Comparison of ENCODE assay signal across 8 mouse cellular contexts in genomic region chr17:84421042-84421441, GRCm38 (mm10). TPM values are rescaled to one million over a fixed set of nuclear protein-coding genes. Genes with fewer than 3 reads are reported as not detected.
A peak's percentile ranks its signal among the peaks of the same experiment; 100 is the strongest.
DNase-seq lines count a peak whose midpoint lies in the region; ATAC-seq and TF ChIP-seq lines count a peak whose summit lies in the region.

No protein-coding gene starts in this region.

- no peak for ATAC-seq in hindbrain, embryonic 11.5 days (ENCODE audit: low FRiP score)
- ATAC-seq in hindbrain, embryonic 14.5 days (ENCODE audit: low FRiP score) = no peak
- no peak for ATAC-seq in intestine, postnatal 0 days
- no peak for ATAC-seq in granulocyte monocyte progenitor cell, adult 5-6 weeks (replicated peaks; ENCODE audit: poor library complexity, severe bottlenecking)

- TF ChIP-seq CTCF in intestine, postnatal 0 days (IDR thresholded peaks at IDR 0.05; ENCODE audit: low read depth) = peak; percentile 60

- no peaks in the 10 kb centered on the region for H3K27me3 ChIP-seq in hindbrain, embryonic 11.5 days (ENCODE audit: control insufficient read depth, insufficient read depth, low read length)
- H3K27me3 ChIP-seq in hindbrain, embryonic 14.5 days (ENCODE audit: control insufficient read depth, insufficient read depth, low read length) = no peaks in the 10 kb centered on the region
- H3K27me3 ChIP-seq in intestine, postnatal 0 days (replicated peaks; ENCODE audit: control insufficient read depth, insufficient read depth, low read length) = no peaks in the 10 kb centered on the region

- no peaks in the 10 kb centered on the region for H3K36me3 ChIP-seq in hindbrain, embryonic 11.5 days (ENCODE audit: control insufficient read depth, insufficient read depth, low read length)
- peaks cover 46% of the 10 kb centered on the region for H3K36me3 ChIP-seq in hindbrain, embryonic 14.5 days (replicated peaks; ENCODE audit: control insufficient read depth, insufficient read depth)
- H3K36me3 ChIP-seq in intestine, postnatal 0 days (ENCODE audit: control insufficient read depth, insufficient read depth) = peaks cover 32% of the 10 kb centered on the region

- no peak overlapping the region for H3K4me2 ChIP-seq in hindbrain, embryonic 11.5 days (replicated peaks; ENCODE audit: low read depth, low read length)
- no peak overlapping the region for H3K4me2 ChIP-seq in hindbrain, embryonic 14.5 days (replicated peaks)
- H3K4me2 ChIP-seq in intestine, postnatal 0 days (replicated peaks; ENCODE audit: low read depth) = no peak overlapping the region

- peak; percentile 41 for DNase-seq in hindbrain, embryonic 11.5 days (ENCODE audit: low spot score)
- no peak for DNase-seq in hindbrain, embryonic 14.5 days (ENCODE audit: low spot score)
- peak; percentile 25 for DNase-seq in urinary bladder, postnatal 14 days (ENCODE audit: low spot score)
- no peak for DNase-seq in urinary bladder, adult 18-20 months (ENCODE audit: low spot score in 2 of 2)
- DNase-seq in T-cell, adult 2 months (ENCODE audit: low spot score) = no peak
- no peak for DNase-seq in right cerebral cortex, postnatal 25 days

- no peak overlapping the region for H3K4me3 ChIP-seq in hindbrain, embryonic 11.5 days (ENCODE audit: low read depth, low read length)
- H3K4me3 ChIP-seq in hindbrain, embryonic 14.5 days (replicated peaks; ENCODE audit: low read length) = no peak overlapping the region
- no peak overlapping the region for H3K4me3 ChIP-seq in intestine, postnatal 0 days (ENCODE audit: low read depth, low read length)

- H3K9me3 ChIP-seq in hindbrain, embryonic 11.5 days (ENCODE audit: control insufficient read depth, low read length) = no peaks in the 10 kb centered on the region
- no peaks in the 10 kb centered on the region for H3K9me3 ChIP-seq in hindbrain, embryonic 14.5 days (ENCODE audit: control insufficient read depth, low read length)
- no peaks in the 10 kb centered on the region for H3K9me3 ChIP-seq in intestine, postnatal 0 days (ENCODE audit: control insufficient read depth)

- WGBS in hindbrain, embryonic 11.5 days = 91% methylated on average over 4 of the region's 4 CpGs
- WGBS in hindbrain, embryonic 14.5 days = 96% methylated on average over 4 of the region's 4 CpGs
- 89% methylated on average over 4 of the region's 4 CpGs for WGBS in intestine, postnatal 0 days

- no peaks in the 10 kb centered on the region for H3K4me1 ChIP-seq in hindbrain, embryonic 11.5 days (replicated peaks; ENCODE audit: control insufficient read depth, insufficient read depth, low read length)
- H3K4me1 ChIP-seq in hindbrain, embryonic 14.5 days (replicated peaks; ENCODE audit: control insufficient read depth, insufficient read depth, low read length) = no peaks in the 10 kb centered on the region
- no peaks in the 10 kb centered on the region for H3K4me1 ChIP-seq in intestine, postnatal 0 days (replicated peaks; ENCODE audit: control insufficient read depth, insufficient read depth, low read length)

- H3K27ac ChIP-seq in hindbrain, embryonic 11.5 days (ENCODE audit: low read depth, low read length) = no peak overlapping the region
- no peak overlapping the region for H3K27ac ChIP-seq in hindbrain, embryonic 14.5 days
- no peak overlapping the region for H3K27ac ChIP-seq in intestine, postnatal 0 days (ENCODE audit: low read depth, low read length)

- H3K9ac ChIP-seq in hindbrain, embryonic 11.5 days (ENCODE audit: low read depth, low read length) = no peak overlapping the region
- H3K9ac ChIP-seq in hindbrain, embryonic 14.5 days = no peak overlapping the region
- H3K9ac ChIP-seq in intestine, postnatal 0 days (ENCODE audit: low read depth, low read length) = no peak overlapping the region

RNA-seq across cellular contexts. Expression of gene Thada, which starts 45.0 kb away (rescaled TPM):
- polyA plus RNA-seq in hindbrain, embryonic 11.5 days (2014; fragmentation: Nextera tagmentation; extraction: Ambion mirVana) = 7.9 and 13.1 TPM in 2 replicates
- polyA plus RNA-seq in hindbrain, embryonic 14.5 days (2014; fragmentation: Nextera tagmentation; extraction: Ambion mirVana) = 7.6 and 9.0 TPM in 2 replicates
- polyA plus RNA-seq in intestine, postnatal 0 days (2015; fragmentation: Nextera tagmentation; extraction: Ambion mirVana) = 1.3 and 1.5 TPM in 2 replicates
- total RNA-seq in granulocyte monocyte progenitor cell, adult 5-6 weeks (2014; fragmentation: Nextera tagmentation) = 39.3 and 40.6 TPM in 2 replicates
- total RNA-seq in granulocyte monocyte progenitor cell, adult 5-6 weeks (2017) = 37.6 and 43.8 TPM in 2 replicates

Comparison
In these comparisons a context has a peak if more than half of its experiments do, and no peak if none do; other contexts are left out.
1. DNase-seq: peak in hindbrain, embryonic 11.5 days (single experiment) and urinary bladder, postnatal 14 days (single experiment); none in hindbrain, embryonic 14.5 days (single experiment), urinary bladder, adult 18-20 months (0 of 2), T-cell, adult 2 months (single experiment) and right cerebral cortex, postnatal 25 days (single experiment).